Mouse (Mus musculus) liver, embryonic 14.5 days (tissue): Measurements from ENCODE around the gene Slc35a5.

Experiments used
- CTCF ChIP-seq: IDR thresholded peaks from 2 replicates; pipeline ENCODE4 v1.5.1; 2016; ENCODE audit warnings: antibody characterized with exemption, low read depth, control low read depth
- EP300 ChIP-seq: IDR thresholded peaks from 2 replicates; pipeline ENCODE4 v1.6.1; 2016; ENCODE audit warnings: antibody characterized with exemption, low read depth

GRCm38 (mm10) chr16:45178552-45178951 lies 20.0 kb upstream of the Slc35a5 start:
- TF ChIP-seq EP300, result no peak
- TF ChIP-seq CTCF, result no peak
